Mouse (Mus musculus): ENCODE results near the gene Gpam.

- TF ChIP-seq CTCF (IDR thresholded peaks at IDR 0.05; ENCODE audit: low read depth, low read length) (no peak), EP300 (IDR thresholded peaks at IDR 0.05; ENCODE audit: insufficient read depth, low read depth, low read length) (no peak)
Observed at GRCm38 (mm10) chr19:55166741-55167140, 39.7 kb upstream of the Gpam start.
